Mouse (Mus musculus) cerebellum, adult 8-10 months (tissue): ENCODE measurements around the gene Resf1.
"Not testable (repeated sequence)": the region's sequence is repeated elsewhere in the genome, so short reads cannot be mapped to it uniquely, and the experiment has no call there.

Source experiments
- DNase-seq: peaks from one replicate; pipeline ENCODE4 v3.0.0; 2022

Gene Resf1

DNA sequence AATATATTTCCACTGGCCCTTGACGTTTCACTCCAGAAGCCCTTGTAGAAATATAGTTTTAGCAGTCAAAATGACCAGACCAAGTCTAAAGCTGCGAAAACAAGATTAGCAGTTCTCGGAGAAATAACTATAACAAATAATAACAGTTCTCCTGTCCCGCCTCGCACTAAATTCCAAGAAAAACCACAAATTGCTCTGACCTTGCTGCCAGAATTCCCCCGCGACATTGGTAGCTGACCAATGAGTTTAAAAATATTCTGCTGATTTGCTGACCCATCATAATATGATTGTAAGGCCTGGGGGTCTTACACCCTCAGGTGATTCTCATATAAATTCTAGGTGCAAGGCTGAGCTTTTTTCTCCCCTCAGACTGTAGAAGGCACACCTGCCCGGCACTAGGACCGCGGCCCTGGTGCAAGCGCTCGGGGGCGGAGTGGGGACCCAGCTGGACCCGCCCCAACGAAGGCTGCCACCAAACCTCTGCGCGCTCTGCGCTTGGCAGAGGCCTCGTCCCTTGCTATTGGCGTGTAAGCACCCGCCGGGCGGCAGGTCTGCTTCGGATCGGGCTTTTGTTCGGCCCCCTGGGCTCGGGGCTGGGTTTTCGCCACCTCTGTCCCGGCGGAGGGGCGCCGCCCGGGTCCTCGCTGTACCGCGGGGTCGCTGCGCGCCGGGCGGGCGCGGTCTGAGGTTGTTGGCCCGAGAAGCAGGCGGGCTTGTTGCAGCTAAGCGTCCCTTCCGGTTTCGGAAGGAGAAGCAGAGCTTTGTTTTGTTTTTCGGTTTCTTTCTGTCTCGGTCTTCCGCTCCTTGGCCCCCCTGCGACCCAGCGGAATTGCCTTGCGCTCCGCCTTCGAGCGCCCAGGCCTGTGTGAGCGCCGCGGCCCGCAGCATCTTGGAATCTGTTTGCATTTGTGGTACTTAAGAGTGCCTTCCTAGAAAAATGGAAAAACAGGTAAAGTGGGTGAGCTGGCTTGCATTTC is at the start of gene Resf1:
Gene Resf1, plus strand, starts transcription at position 459 of the 977 bp plus-strand sequence.
- peak; percentile 89 for DNase-seq

DNA sequence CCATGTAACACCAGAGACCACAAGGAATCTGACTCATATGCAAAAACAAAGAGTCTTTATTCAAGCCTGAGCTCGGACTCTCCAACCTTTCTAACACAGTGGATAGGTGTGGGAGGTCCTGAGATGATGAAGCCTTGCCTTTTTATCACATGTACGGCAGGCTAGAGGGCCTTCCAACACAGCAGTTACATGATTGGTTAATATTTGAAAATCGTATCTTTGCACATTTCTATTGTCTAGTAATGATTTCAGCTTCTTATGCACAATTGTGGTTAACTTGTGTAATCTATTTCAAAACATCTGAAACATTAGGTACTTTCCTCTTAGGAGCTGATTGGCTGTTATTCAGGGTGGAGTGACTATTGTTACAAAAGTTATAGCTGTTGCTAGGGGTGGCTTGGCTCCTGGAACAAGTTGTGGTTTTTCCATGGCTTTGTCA is 48.4 kb upstream of the Resf1 start:
- no peak for DNase-seq

DNA sequence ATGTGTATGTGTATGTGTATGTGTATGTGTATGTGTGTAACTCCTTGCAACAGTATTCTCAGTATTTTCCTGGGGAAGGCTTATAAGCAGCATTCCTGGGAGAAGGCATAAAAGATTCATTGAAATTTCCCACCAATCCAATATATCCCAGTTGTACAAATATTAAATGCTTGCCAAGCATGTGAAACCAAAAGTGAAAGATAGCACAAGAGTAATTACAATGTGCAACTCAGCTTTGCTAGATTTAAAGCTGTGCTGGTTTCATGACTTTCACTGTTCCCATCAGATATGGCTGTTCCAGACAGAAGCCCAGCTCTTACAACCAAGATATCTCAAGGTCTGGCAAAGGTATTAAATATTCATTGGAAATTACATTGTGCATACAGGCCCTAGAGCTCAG is 41.3 kb upstream of the Resf1 start:
- DNase-seq = no peak

DNA sequence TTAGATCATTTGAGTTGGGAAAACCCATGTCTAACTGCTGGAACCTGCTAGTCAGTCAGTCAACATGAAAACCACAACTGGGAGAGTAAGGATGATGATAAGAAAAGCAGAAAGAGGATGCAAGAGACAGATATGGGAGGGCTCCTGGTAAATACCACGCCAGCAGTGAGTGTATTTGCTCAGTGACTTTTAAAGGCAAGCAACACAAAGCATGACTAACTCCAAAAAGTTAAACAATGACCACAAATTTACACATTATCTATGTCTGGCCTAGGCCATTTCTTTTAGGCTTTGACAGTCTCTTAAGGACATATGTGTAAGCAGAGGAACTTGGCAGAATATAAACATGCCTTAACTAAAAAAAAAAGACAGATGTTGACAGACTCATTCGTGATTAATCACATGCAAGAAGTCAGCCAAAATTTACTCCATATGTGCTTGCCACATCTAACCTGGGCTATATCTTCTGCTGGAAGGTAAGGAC is 30.9 kb upstream of the Resf1 start:
- DNase-seq = no peak

GRCm38 (mm10) chr6:149278866-149279265 is 30.3 kb upstream of the Resf1 start:
- DNase-seq = no peak

- DNase-seq = no peak
Observed at GRCm38 (mm10) chr6:149280511-149280910, 28.7 kb upstream of the Resf1 start.

GRCm38 (mm10) chr6:149288190-149288589 is 21.0 kb upstream of the Resf1 start:
- DNase-seq = not testable (repeated sequence)

GRCm38 (mm10) chr6:149303231-149303630 is 6.0 kb upstream of the Resf1 start:
- not testable (repeated sequence) for DNase-seq

DNA sequence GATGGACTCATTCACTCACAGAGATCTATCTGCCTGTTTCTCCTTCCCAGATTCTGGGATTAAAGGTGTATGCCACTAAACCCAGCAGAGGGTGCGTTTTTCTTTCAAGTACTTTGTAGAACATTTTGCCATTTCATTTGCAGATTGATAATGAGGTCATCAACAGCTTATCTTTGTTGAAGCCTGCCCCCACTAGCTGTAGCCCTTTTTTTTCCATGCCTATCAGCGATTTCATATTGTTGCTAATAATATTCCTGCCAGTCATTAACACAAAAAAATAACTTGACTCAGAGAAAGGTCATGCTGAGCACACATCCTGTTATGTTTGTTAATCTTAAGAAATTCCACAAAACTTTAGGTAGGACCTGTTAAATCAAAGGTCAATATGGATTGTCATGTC is 2.1 kb upstream of the Resf1 start:
- no peak for DNase-seq

- no peak for DNase-seq
Observed at GRCm38 (mm10) chr6:149307801-149308200, 1.4 kb upstream of the Resf1 start.

GRCm38 (mm10) chr6:149310226-149310625 is 1.0 kb downstream of the Resf1 start:
- no peak for DNase-seq

DNA sequence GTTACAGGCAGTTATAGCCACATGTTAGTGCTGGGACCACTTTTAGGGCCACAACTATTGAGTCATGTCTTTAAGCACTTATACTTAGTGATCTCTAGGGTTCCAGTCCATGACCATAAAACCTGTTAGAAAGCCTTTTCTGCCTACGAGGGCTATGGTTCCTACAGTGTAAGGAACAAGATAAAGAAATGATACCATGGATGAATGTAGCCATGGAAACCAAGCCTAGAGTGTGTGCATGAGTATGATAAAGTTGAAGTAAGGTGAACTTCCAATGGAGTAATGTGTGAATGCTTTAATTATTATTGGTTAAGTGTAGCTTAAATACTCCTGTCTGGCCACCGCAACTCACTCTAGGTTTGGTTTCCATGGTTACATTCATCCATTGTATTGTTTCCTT is 1.8 kb downstream of the Resf1 start:
- no peak for DNase-seq

DNA sequence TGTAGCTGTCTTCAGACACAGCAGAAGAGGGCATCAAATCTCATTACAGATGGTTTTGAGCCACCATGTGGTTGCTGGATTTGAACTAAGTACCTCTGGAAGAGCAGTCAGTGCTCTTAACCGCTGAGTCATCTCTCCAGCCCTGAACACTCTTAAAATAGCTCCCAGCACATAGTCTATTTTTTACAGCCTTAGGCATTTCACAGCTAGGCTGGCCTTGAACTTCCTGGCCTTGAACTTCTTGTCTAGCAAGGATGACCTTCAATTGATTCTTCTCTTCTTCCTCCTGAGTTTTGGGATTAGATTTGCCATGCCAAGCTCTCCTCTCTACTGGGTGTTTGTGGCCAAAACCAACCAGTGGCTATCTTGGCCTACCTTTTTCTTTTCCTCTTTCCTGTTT is 2.6 kb downstream of the Resf1 start:
- DNase-seq = no peak

DNA sequence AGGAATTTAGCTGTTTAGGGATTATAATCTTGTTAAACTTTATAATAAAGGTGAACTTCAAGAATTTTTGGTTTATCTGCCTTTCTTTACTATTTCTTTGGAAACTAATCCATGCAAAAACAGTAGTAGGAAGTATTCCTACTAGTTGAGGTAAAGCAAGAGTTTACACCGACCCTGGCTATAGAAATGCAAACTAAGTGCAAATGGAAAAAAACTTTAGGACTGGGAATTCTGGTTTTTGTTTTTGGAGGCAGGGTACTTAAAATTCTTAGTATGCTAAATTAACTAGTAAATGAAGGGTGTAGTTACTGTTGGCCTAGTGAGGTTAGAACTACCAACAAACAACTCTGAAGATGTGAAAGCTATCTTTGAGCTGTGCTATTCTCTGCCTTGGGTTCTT is 3.0 kb downstream of the Resf1 start:
- no peak for DNase-seq

GRCm38 (mm10) chr6:149314918-149315317 is 5.7 kb downstream of the Resf1 start:
- DNase-seq = no peak

GRCm38 (mm10) chr6:149323523-149324241 is 14.5 kb downstream of the Resf1 start:
- no peak for DNase-seq

GRCm38 (mm10) chr6:149324242-149324633 is 15.0 kb downstream of the Resf1 start:
- DNase-seq = no peak

DNA sequence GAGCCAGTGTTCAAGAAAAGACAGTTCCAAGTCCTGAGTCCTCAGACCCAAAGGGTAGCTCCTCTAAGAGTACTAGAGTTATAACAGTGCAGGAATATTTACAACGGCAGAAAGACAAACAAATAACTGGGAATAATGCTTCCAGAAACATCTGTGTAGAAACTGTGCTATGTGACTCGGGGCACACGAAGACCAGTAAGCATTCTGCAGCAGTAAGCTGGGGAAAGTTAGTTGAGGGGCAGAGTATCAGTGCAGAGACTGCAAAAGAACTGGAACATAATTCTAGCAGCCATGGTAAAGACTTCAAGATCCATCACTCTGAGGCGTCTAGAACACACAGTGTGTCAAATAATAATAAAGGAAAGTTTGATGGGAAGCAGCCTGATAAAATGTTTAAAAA is 19.9 kb downstream of the Resf1 start:
- DNase-seq = no peak

GRCm38 (mm10) chr6:149330332-149330731 is 21.1 kb downstream of the Resf1 start:
- no peak for DNase-seq

GRCm38 (mm10) chr6:149333036-149333435 is 23.8 kb downstream of the Resf1 start:
- no peak for DNase-seq

GRCm38 (mm10) chr6:149337990-149338389 is 28.8 kb downstream of the Resf1 start:
- DNase-seq = no peak

- no peak for DNase-seq
Observed at GRCm38 (mm10) chr6:149338622-149339021, 29.4 kb downstream of the Resf1 start.

- DNase-seq = no peak
Observed at GRCm38 (mm10) chr6:149343802-149344201, 34.6 kb downstream of the Resf1 start.

DNA sequence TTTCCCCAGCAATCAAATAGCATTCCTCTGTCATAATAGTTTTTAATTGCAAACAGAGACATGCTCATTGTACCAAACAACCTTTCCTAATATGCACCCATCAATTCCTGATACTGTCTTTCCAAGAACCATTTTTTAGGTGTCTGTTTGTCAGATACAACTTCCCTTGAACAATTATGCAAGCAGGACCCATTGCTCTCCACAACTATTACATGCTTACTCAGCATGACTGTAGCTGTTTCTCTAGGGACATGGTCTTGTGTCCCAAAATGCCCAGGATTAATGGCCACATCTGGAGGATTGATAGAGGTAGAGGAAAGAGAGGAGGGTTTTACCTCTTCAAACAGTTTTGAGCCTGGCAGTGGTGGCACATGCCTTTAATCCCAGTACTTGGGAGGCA is 35.2 kb downstream of the Resf1 start:
- DNase-seq = no peak
